Mouse (Mus musculus) brain, embryonic 14.5 days (tissue): ENCODE measurements at regions not wholly inside any gene's neighbourhood (a gene's known extent, or its start where the extent isn't known, plus 50 kb on each side); places are given as distances from the start of the nearest gene placed in this dataset.
"Not testable (repeated sequence)": the region's sequence is repeated elsewhere in the genome, so short reads cannot be mapped to it uniquely, and the experiment has no call there.

Experiments
- DNase-seq: peaks from one replicate; pipeline ENCODE4 v3.0.0-alpha.2; 2011; ENCODE audit warnings: low read depth
- CTCF ChIP-seq: fragments of 200-500 bp; IDR thresholded peaks from 2 replicates; pipeline ENCODE4 v1.5.1; 2012; ENCODE audit warnings: inconsistent platforms, mild to moderate bottlenecking, moderate library complexity, borderline replicate concordance; ENCODE audit not compliant: insufficient read depth, insufficient read length; ENCODE audit errors: extremely low read depth
- POLR2A ChIP-seq: fragments of 200-500 bp; IDR thresholded peaks from 2 replicates; pipeline ENCODE4 v1.6.1; 2012; ENCODE audit warnings: mild to moderate bottlenecking, inconsistent platforms, borderline replicate concordance; ENCODE audit not compliant: poor library complexity, insufficient read depth, insufficient read length, severe bottlenecking; ENCODE audit errors: extremely low read depth

DNA sequence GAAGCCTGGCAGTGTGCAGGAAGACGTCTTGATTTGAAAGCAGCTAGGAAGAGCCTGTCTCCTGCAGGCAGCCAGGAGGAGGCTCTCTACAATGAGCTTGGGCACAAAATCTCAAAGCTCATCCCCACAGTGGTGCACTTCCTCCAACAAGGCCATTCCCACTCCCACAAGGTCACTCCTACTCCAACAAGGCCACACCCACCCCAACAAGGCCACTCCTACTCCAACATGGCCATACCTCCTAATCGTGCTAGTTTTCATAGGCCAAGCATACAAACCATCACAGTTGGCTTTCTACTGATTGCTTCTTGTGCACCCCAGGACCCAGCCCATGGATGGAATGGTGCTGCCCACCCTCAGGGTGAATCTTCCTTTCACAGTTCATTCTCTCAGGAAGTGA is 223.7 kb downstream of the Matn1 start:
- TF ChIP-seq CTCF (no peak), POLR2A (no peak)
- DNase-seq: no peak

DNA sequence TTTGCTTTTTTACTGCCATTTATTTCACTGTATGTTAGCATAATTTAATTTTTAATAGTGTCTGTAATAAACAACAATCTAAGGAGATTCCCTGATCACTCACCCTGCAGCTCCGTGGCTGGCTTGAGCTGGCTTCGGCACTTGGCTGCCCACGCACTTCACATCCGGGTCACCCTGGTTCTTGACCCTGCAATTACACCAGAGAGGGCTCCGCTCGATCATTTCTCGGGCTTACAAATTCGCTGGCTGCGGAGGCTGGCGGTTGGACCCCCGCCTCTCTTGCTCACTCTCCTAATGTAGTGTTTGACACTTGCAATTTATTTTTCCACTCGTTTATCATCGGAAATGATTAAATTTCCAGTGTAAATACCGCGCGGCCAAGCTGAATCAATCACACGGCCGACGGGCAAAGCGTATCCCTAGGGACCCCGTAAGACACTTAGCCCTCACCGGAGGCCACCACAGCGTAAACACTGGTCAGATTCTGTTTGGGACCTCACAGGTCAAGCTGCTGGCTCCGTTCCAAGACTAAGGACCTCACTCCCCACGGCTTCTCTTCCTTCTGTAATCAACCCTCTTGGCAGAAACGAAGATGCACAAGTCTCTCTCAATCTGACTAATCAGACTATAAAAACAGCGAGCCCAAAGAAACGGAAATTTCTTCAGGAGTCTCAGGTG is 229.7 kb downstream of the Matn1 start:
- no peak for TF ChIP-seq CTCF
- TF ChIP-seq POLR2A: no peak

DNA sequence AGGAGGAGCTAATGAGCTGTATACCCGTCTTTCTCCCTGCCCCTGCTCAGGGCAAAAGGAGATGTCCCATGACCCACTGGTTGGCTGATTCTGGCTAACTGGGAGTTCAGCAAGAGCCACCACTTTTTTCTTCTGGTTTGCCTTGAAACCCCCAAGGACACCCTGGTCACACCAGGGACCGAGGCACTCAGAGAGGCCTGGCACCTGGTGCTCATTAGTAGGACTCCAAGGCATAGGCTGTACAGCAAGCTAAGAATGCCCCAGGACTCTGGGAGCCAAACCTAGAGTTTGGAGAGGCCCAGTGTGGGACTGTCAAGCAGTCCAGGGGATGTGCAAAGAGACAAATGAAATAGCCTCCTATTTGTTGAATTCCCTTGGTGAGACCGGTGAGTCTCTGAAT is 232.5 kb downstream of the Matn1 start:
- TF ChIP-seq CTCF: no peak
- TF ChIP-seq POLR2A: no peak
- no peak for DNase-seq

More for the DNA sequence above, 229.7 kb downstream of the Matn1 start:
- no peak for DNase-seq

DNA sequence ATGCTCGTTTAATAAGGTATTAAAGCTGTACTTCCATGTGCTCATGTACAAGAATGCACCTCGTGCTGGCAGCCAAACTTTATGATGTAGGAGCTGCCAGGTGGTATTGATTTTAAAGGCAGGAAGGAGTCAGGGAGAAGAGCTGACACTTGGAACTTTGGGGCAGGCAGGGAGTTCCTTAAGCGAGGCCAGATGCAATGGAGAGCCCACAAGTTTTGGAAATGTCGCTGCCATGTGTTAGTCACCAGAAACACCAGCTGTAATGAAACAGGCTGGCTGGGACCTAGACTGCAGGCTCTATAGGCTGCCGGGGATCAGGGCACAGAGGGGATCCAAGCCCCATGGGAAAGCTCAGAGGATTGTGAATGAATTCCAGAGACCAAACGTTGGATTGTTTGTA is 233.7 kb downstream of the Matn1 start:
- no peak for DNase-seq
- TF ChIP-seq CTCF (no peak), POLR2A (no peak)

DNA sequence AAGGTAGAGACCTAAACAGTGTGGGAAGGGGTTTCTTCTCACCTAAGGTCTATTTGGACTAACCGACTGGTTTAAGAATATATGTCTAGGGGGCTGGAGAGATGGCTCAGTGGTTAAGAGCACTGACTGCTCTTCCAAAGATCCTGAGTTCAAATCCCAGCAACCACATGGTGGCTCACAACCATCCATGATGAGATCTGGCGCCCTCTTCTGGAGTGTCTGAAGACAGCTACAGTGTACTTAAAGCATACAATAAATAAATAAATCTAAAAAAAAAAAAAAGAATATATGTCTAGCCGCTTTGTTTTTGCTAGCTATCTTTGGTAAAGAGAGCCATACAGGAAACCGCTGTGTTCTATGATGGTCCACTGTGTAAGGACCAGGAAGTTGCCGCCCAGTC is 234.5 kb downstream of the Matn1 start:
- DNase-seq: not testable (repeated sequence)

DNA sequence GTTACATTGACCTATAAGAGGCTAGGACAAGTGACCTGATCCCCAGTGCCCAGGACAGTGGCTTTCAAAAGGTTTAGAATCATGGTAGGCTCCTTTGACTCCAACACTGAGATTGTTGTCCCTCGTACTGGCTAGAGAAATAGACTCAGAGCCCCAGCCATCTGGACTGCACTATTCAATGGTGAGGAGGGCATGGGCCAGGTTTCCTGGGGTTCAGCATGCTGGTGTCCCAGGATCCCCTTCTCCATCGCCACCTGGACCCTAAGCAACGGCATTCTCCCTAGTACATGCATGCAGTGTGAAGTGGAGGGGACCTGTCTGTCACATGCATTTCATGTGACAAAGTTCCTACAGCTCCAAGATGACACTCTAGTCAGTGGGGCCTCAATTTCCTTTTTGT is 243.9 kb downstream of the Matn1 start:
- no peak for TF ChIP-seq CTCF
- DNase-seq: no peak

DNA sequence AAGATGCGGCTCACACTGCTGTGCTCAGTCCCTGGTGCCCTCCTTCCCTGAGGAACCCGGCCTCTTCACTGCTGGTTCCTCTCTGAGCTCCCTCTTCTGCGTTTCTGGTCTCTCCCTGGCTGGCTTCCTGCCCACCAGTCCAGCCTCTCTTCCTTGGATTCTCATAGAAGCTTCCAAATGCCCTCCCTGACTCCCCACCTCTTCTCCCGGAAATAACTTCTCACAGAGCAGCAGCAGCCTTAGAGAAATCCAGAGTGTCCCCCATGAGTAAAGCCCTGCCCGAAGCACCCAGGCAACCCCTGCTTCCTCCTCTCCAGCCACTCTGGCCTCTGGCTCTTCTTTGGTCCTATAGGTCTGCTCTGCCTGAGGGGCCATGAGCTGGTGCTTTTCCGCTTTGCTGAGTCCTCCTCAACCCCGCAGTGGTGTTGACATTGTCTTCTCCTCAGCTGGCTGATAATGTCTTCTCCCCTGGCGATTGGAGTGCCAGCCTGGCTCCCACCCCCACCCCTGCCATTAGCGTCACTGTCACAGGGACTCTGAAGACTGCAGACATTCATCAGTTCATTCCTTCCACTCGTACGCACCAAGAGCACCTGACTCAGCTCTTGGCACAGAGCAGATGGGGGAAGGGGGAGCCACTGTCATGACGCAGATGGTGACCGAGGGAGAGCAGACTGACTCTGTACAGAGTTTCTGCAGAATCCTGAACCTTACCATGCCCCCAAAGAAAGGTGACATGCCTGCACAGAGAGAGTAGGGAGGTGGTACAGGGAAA is 247.1 kb downstream of the Matn1 start:
- DNase-seq: peak; percentile 82
- TF ChIP-seq CTCF (no peak), POLR2A (no peak)

DNA sequence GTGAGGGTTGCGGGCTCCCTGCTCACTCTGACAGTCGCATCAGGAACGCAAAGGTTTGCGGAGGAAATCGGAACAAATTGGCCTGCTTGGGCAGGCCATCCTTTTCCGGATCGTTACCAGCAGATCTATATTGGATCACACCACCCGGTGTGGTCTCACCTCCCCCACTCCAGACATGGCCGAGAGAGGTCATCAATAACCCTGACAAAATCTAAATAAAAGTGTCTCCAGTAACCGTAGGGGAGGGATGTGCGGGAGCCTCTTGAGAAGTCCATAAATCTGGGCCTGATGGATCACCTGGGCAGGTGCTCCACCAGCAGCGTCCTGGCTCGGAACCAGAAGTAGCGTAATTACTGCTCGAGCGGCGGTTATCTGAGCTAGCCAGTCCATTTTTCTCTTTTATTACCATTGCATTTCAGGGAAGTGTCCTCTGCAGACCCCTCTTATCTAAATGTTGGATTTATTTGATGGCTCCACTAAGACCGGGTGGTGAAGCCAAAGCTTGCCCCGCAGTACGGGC is 249.8 kb downstream of the Matn1 start:
- no peak for DNase-seq
- TF ChIP-seq POLR2A (no peak), CTCF (no peak)

DNA sequence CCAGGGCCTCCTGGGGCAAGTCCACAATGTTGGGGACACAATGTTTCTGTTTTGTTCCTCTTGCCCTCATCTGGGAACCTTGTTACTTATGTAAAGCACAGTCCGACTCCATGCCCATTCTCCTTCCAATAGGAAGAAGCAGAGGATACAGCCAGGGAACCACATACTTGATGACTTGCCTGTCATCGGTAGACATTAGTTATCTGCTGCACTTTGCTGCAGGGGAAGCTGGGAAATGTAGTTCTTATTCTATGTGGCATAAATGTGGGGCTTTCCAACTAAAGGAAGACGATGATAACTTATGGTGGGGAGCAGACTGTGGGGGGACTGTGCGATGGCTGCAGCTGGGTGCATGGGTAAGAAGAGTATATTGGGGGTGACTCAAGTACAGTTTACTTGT is 252.0 kb downstream of the Matn1 start:
- TF ChIP-seq POLR2A: no peak
- no peak for TF ChIP-seq CTCF

DNA sequence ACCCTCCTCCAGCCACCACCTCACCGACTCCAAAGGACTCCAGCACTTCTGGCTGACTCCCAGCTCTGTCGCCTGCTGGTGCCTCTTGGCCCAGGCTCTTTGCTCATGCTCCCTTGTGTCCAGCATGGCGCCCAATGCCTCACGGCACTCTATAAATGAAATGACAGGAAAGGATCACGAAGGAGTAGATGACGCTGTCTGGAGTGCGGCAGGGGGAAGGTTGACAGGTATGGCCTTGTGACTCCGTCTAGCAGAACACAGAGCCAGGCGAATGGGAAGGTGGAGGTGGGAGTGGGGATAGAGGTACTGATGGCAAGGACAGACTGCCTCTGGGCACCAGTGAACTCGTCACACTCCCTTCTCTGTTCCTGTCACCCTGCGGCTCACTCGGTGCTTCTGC is 259.5 kb downstream of the Matn1 start:
- no peak for DNase-seq
- TF ChIP-seq CTCF: no peak
- no peak for TF ChIP-seq POLR2A

More for the DNA sequence above, 252.0 kb downstream of the Matn1 start:
- DNase-seq: no peak

DNA sequence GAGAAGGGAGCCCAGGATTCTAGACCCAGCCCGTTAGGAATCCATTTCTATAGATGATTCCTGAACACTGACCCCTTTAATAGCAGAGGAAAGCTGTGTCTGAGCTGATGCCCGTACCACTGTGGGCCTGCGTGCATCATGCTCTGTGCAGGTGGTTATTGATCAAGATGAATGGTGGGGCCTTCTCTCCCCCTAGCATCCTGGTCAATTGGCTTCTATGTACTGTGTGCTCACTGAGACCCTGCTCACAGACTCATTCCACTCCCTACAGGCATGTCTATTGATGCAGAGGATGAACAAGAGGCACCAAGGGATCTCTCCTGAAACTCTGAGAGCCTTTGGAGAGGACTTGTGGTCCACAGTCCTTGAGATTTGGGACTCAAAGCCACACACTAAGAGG is 260.5 kb downstream of the Matn1 start:
- TF ChIP-seq POLR2A (no peak), CTCF (no peak)
- no peak for DNase-seq

DNA sequence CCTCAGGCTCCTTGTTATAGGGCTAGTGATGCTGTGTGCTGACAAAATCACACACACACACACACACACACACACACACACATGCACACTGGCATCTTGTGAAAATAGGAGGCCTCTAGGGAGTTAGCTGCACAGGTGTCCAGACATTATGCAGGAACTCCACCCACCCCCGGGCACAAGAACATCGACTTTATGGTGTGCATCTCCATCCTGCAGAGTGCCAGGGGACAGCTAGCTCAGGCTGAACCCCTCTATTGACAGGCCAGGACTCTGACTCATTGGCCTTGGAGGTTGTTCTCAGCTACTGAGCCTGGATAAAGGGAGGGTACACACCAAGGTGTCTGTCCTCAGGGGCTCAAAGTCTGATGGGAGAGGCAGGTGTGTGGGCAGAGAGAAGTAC is 260.9 kb downstream of the Matn1 start:
- no peak for DNase-seq
- no peak for TF ChIP-seq POLR2A
- TF ChIP-seq CTCF: no peak
